Mouse (Mus musculus): ENCODE data around the gene Syt2. TPM values are rescaled to one million over a fixed set of nuclear protein-coding genes. Genes with fewer than 3 reads are reported as not detected.

Gene Syt2
- total RNA-seq, 2 experiments from 2014 or later = 25.6 to 30.0 TPM

DNA sequence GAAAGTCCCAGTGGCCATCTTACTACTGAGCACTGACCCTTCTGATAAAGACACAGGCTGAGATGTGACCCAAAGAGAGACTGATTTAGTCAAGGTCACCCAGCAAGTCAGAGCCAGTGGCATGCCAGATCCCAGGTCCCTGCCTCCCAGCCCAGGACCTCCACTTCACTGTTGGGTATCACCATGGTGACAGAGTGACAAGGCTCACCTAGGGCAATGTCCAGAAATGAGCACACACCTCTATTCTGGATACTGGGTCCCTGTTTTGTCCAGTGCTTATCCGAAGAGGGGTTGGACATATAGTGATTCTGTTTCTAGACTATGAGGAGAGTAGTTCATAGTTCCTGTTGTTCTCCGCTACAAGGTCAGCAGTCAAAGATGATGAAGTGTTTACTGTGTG is 56.8 kb downstream of the Syt2 start:
- no peak for DNase-seq (ENCODE audit: low spot score in 2 of 2)

DNA sequence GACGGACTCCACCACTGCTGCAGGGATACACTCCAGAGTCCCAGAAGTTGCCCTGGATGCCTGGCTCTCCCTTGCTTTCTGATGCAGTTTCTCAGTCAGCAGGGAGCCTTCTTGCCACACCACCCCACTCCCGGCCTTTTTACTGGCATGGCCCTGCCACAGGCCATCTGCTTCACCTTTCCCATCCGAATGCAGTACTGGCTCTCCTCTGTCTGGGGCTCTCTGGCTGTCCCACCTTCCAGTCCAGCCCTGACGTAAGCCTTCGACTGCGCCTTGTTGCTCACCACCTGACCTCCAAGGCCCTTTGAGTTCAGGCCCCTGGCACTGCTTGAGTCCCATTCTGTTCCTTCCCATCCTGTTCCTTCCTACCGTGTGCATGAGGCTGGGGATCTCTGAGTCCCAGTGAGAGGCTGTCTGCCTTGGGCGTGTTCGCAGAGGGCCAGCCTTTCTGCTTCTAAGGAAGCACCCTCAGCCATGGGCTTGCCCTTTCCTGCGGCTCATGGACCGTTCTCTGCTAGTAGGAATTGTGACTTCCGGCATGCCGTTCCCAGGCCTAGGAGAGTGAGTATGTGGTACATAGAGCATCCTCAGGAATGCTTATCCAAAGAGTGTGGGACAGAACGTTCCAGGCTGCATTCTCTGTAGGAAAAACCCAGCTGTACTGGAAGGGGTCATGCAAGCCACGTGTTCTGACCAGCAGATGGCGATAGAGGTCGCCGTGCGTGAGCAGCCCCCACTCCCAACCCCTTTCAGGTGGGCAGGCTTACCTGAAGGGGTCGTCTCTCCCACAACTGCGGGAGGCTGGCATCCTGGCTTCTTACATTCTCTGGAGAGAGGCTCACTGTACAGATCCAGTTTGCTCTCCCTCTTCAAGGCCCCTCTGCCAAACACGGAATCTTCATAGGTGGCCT is 58.2 kb downstream of the Syt2 start:
- DNase-seq (ENCODE audit: low spot score in 2 of 2) = peak in 1 of 2 experiments; percentile 20

DNA sequence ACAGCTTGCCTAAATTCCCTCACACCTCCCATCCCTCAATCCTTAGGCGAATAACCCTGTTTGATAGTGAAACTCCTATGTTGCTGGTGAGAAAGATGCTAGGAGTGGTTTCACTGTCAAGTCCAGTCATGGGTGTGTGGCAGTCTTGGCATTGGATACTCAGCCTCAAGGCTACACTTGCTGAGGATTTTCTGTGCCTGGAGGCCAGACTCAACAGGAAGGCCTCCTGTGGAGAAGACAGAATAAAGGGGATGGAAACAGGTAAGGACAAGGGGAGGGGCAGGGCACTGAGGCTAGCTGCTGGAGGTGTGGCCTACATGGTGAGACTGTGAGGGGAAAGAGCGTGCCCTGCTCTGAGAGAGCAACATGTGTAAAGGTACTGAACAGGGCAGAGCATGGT is 60.1 kb downstream of the Syt2 start:
- DNase-seq (ENCODE audit: low spot score in 2 of 2) = no peak

DNA sequence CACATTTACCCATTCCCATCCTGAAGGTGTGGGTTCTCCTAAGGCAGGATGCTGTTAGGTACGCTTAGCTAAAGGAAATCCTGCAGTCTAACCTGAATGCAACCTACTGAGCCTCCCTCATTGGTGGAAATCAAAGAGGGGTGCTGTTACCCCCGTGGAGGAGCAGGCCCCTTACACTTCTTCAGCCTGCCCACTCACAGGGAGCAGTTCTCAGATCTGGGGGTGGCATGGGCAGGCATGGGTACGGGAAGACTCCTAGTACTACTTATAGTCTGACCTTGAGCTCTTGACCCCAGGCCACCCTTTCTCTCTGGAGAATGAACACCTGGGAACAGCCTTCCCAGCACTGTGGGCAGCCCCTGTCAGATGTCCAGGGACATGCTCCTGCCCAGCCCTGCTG is 61.0 kb downstream of the Syt2 start:
- no peak for DNase-seq (ENCODE audit: low spot score in 2 of 2)

DNA sequence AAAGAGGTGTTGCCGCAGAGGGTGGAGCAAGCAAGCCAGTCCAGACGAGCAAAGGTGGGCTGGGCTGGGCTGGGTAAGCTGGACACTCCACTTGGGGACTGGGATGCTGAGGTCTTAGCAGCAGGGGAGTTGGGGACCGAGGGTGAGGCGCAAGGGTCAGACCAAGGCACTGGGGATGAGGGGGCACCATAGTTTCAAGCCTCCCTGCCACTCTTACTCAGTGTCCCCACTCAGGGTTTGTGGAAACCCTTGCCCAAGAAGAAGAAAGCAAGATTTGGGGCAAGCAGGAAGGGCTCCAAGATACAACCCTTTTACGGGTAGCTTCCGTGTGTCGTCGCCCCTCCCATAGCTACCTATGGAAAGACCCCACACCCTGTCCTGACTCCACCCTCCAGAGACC is 61.8 kb downstream of the Syt2 start:
- DNase-seq (ENCODE audit: low spot score in 2 of 2) = no peak

DNA sequence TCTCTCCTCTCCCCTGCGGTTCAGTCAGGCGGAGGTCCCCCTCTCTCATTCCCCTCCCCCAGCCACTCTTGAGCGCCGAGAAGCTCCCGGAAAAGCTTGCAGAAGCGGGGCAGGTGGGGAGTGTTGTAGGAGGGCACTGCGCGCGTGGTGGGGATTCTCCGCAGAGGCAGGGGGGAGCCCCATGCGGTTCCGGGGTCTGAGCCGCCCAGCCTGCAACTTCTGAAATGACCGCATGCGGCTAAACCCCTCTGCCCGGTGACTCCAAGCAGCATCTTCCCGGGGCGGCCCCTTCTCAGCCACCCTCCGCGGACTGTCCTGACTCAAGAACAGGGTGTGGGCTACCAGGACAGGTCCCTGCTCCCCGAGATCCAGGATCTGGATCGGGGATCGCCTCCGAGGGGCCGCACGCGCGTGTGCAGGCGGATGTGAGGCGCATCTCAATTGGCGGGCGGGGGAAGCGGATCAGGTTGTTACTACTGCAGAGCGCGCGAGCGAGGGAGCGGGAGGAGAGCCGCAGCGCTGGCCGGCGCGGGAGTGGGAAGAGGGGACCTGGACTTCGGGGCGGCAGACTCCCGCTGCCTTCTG is 62.4 kb downstream of the Syt2 start:
- peak in 1 of 2 experiments; percentile 18 for DNase-seq (ENCODE audit: low spot score in 2 of 2)

DNA sequence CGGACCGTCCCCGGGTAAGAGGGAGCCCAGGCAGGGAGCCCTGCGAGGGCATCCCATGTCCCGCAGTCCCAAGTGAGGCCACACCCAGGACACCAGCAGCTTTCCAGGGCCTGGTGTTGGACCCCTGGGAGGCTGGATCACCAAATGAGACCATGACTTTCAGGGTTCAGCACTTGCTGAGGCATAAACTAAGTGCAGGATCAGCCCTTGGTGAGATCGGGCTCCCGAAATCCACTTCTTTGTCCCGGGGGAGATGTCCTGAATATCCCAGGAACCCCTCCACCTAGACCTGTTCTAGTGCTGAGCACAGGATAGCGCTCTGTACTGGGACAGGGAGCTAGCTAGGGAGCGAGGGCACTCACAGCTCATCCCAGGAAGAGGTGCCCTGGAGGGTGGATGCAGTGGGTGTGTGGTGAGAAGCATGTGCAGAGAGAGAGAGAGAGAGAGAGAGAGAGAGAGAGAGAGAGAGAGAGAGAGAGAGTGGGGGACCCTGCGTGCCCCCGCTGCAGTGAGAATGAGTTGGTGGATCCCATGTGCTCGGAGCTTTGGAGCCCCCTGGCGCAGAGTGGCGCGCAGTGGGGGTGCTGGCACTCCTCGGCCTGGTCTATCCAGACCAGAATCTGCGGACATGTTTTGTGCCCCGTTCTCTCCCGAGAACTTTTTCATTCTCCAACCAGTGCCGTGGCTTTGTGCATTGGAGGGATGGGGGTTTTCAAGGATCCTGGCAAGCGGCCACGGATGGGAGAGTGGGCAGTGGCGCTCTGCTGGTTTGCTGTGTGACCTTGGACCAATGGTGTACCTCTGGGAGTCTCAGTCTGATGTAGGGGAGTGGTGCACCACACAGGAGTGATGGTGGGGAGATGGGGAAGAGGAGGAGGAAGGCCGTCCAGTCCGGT is 63.2 kb downstream of the Syt2 start:
- DNase-seq (ENCODE audit: low spot score in 2 of 2) = no peak

DNA sequence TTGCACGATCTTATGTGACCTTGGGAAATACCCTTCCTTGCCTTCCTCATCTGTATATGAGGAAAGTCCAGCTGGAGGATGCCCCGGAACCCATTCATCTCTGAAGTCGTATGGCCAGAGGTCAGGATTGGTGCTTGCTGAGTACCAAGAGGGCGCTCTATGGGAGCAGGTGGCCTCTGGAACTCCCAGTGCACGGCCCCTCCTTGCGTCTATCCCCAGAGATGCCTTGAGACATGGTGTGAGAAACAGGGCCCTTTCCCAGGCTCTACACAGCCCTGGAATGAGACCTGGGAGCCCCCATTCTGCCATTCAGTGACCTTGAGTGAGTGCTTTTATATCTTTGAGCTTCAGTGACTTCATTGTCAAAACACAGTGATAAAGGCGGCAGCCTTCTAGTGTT is 64.6 kb downstream of the Syt2 start:
- DNase-seq (ENCODE audit: low spot score in 2 of 2) = no peak

DNA sequence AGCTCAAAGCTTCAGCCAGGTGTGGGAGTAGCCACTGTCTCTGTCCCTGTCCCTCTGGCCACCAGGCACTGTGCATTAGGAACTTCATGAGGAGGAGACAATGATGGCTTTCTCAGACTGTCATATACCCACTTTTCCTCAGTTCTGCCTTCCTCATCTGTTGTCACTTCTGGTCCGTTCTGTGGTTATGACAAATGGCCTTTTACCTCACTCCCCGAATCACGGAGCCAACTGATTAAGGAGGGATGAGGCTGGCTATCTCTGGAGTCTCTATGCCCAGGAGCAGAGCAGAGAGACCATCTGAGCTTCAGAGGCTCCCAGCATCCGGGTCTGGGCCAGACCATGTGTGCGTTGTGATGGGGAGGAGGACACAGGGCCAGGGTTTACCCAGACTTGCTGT is 65.2 kb downstream of the Syt2 start:
- DNase-seq (ENCODE audit: low spot score in 2 of 2) = no peak

DNA sequence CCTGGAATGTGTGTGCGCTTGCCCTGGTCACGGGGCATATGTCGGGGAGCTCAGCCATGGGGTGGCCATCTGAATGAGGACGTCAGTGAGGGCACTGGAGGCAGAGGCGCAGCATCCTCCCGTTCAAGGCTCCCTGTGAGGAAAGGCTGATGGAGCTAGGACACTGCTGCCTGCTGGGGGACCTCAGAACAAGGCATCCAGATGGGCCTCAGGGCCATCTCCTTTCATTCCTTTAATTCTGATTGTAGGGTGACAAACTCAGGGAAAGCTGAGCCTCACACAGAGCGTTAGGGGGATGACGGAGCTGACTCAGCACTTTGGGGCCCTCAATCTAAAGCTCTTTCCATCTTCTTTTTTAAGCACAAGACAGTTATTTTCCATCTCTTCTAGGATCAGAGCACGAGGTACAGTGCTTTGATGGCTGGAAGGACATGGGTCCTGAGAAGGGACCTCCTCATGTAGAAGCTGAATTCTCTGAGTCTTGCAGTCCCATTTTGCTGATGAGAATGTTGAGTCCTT is 66.4 kb downstream of the Syt2 start:
- no peak for DNase-seq (ENCODE audit: low spot score in 2 of 2)

DNA sequence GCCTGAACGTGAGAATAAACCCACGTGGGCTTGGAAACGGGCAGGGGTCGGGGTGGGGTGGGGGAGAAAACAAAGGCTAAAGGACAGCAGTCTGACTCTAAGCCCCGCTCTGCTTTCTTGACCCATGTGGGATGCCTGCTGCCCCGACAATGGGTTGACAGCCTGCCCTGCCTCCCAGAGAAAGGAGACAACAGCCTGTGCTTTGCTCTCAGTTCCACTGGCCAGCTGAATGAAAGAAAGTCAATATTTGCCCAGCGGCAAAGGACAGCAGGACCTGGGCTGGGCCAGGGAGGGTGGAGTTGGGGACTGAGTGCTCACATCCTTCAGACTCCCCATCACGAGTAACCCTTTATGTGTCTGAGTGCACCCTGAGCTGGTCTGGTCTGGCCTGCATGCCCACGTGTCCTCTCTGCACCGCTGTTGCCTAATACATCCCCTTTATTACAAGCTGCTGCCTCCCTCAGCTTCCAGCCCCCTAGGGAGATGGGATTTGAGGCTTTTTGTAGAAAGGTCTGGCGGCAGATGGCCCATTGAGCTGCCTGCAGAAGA is 67.0 kb downstream of the Syt2 start:
- no peak for DNase-seq (ENCODE audit: low spot score in 2 of 2)

DNA sequence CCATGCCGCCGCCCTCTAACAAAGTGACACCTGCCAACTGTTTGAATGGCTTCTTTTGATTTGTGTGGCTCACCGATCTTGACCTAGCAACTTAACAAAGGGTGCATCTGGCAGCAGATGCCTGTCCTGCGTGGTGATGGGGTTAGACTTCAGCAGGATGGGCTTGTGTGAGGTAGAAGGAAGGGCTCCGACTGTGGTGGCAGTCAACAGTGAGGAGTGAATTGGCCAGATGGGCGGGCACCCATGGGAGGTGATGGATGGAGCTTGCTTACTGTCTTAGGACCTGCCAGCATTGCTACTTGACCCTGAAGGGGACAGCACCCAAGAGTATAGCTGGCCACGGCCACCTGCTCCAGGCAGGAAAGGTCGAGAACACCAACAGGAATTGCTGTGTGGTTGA is 67.7 kb downstream of the Syt2 start:
- DNase-seq (ENCODE audit: low spot score in 2 of 2) = no peak

DNA sequence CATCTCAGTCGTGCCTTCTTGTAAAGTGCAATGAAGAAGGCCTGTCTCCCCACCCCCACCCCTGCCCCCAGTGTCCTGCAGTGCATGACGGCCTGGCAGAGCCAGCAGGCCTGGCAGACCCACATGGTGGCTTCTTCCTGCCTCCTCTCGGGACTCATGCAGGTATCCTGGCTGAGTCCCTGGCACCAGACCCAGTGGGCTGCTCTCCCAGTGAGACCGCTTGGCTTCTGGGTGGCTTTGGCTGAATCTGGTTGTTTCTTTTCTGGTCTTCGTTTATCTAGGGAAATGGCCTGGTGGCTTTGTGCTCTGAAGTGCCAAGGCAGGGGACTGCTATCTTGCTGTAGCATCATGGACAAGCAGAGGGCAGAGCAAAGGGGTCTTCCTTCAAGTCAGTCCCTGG is 68.6 kb downstream of the Syt2 start:
- no peak for DNase-seq (ENCODE audit: low spot score in 2 of 2)

DNA sequence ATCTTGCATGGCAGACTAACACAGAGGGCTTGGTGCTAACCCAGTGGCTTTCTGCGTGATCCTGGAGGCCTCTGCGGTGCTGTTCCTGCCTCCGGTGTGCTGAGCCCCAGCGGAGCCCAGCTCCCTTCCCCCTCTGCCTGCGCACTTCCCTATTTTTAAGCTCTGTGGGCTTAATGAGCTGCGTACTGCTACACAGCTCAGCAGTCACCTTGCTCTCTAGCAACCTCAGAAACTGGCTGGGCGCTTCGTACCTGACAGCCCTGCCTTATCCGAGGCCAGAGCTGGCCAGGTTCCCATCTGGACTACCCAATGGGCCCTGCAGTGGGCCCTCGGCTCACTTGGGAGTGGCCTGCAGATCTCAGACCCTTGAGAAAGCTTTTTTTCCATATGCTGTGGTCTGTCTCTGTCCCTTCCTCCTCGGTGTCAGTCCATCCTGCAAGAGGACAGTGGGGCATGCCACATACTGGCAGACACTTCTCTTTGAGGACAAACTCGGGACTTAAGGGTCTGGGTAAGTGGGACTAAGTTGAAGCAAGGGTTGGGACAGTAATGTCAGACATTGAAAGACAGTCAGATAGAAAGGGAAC is 73.3 kb downstream of the Syt2 start:
- DNase-seq (ENCODE audit: low spot score in 2 of 2) = no peak

DNA sequence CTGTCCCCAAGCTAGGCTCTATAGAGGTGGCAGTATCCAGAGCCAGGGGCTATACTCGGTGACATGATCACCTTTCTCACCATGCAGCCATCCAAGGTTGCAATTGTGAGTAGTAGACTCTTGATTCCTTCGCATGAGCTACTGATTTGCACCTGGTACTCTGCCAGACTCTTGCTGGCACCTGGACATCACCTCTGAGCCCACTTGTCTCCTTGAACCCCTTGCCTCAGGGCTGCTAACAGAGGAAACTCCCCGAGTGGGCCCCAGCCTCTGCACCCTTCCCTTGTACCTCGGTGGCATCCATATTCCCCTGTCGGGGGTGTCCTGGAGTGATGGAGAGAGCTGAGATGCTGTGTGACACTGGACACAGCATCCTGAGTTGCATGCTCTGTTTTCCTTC is 75.0 kb downstream of the Syt2 start:
- no peak for DNase-seq (ENCODE audit: low spot score in 2 of 2)

DNA sequence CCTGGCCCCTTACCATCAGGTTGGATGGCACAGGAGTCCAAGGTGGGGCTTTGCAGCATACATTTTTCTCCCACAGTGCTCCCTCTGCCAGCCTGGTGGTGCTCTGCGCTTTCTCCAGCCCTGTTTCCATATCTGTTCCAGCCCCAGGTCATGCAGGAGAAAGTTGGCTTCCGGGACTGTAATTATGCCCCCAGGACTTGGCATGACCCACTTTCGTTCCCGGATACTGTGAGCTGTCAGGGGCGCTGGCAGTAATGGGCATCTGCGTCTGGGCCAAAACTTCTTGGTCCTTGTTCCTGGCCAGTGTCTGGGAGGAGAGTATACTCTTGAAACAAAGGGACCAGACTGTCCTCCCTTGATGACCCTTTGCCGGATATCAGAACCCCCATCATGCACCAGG is 76.4 kb downstream of the Syt2 start:
- DNase-seq (ENCODE audit: low spot score in 2 of 2) = no peak

DNA sequence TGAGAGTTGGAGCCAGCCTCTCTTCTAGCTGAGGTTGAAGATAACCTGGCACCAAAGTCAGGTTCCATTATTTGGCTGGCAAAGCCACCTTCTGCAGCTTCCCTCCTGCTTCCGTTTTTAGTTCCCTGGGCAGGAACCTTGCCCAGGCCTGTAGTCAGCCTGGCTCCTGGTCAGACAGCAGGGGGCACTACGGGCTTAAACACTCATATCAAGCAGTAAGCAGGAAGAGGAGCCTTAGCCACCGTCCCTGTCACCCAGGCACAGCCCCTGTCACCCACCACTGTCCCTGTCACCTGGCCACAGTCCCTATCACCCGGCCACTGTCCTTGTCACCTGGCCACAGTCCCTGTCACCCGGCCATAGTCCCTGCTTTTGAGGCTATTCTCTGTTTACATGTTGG is 78.8 kb downstream of the Syt2 start:
- peak in 1 of 2 experiments; percentile 9 for DNase-seq (ENCODE audit: low spot score in 2 of 2)

DNA sequence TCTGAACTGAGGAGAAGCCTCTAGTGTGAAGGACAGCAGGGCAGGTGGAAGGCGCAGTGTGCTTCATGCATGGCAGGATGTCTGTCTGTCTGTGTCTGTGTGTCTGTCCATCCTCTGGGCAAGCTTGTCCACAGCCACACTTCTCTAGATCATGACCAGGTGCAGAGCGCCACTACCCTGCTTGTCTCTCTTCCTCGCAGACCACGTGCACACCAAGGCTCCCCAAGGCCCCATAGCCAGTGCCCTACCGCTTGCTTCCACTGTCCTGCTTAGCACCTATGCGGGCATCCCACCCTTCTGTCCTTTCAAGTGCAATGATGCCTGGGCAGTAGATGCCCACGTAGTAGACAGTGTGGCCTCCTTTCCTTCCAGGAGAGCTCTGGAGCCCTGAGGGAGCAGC is 80.0 kb downstream of the Syt2 start:
- no peak for DNase-seq (ENCODE audit: low spot score in 2 of 2)

DNA sequence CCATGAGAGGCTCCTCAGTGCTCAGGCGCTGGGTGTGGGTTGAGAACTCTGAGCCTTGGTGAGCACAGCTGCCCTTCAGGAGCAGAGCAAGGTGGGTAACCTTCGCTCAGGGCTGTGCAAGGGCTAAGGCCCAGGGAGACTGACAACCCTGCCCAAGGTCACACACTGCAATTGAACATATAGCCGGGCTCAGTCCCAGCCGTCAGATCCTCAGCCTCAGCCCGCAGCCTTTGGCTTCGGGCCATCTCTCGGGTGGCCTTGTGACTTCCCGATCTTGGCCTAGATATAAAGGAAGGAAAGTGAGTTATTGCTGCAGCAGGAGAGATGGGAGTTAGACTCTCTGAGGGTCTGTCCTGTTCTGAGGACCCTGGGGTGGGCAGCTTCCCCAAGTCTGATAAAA is 80.8 kb downstream of the Syt2 start:
- no peak for DNase-seq (ENCODE audit: low spot score in 2 of 2)

DNA sequence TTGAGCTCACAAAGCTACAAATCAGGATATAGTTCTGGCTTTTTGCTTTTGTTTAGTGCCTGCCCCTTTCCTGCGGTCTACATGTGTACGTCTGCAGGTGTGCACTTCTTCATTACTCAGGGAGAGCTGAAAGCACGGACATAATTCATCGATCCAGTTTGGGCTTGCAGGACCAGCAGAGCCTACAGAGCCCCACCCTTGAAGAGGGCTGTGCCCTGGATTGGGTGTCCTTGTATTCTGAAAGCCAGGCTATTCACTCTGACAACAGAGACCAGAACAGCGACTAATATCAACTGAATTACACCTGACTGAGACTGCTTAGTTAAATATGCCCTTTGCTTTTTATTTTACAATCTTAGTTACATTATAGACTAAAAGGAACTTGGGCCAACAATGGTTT is 87.2 kb downstream of the Syt2 start:
- no peak for DNase-seq (ENCODE audit: low spot score in 2 of 2)

DNA sequence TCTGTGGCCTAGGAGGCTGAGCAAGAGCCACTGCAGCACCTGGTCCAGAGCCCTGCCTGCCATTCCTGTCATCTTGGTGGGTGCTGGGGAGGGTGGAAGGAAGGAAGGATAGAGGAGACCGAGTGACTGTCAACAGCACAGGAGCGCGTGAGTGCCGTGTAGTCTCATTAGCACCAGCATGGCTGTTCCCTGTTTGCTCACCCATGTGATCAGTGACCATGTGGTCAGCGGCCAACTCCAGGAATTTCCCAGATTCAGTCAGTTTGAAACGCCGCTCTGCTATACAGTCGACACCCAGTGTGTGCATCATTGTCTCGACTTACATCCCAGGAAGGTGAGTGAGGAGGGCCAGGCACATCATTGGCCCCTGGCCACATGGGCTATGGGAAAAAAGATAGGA is 91.0 kb downstream of the Syt2 start:
- no peak for DNase-seq (ENCODE audit: low spot score in 2 of 2)
